Mouse (Mus musculus) hematopoietic multipotent progenitor cell, adult 10-12 weeks (in vitro differentiated cells): ENCODE data around the gene Itprid1. TPM values are rescaled to one million over a fixed set of nuclear protein-coding genes. Genes with fewer than 3 reads are reported as not detected.

Experiments used
- polyA plus RNA-seq: library from polyadenylated mRNA; stranded (reverse); fragments of >175 nt; gene quantifications from 2 replicates; pipeline ENCODE4 v1.2.3, GENCODE M21; 2012; ENCODE audit warnings: low replicate concordance

Gene Itprid1
- polyA plus RNA-seq: not detected in 2 replicates

GRCm38 (mm10) chr6:55836650-55837320 is at the start of gene Itprid1:
TSS of gene Itprid1 (plus strand) at chr6:55836895.

GRCm38 (mm10) chr6:56017291-56017994 is 180.7 kb downstream of the Itprid1 start, which contains the start of gene Ppp1r17:
TSS of gene Ppp1r17 (plus strand) at chr6:56017497.

Other genes with a start within 250 kb of the Itprid1 start
- gene Neurod6, start 155.6 kb upstream of the Itprid1 start, polyA plus RNA-seq: not detected in 2 replicates
- gene Ppp1r17, start 180.6 kb downstream of the Itprid1 start, polyA plus RNA-seq: not detected in 2 replicates